Mouse (Mus musculus): Measurements from ENCODE around the gene Nup214.

The Nup214 gene

GRCm38 (mm10) chr2:31974141-31974808 is at the start of gene Nup214:
TSS of gene Nup214 (plus strand) at chr2:31974436.
- DNase-seq (ENCODE audit: low read depth, low spot score), result peak; percentile 98

- DNase-seq (ENCODE audit: low read depth, low spot score), result no peak
These were observed 49.4 kb upstream of the Nup214 start for GRCm38 (mm10) chr2:31924811-31925210.

- DNase-seq (ENCODE audit: low read depth, low spot score), result no peak
These were observed 48.3 kb upstream of the Nup214 start for GRCm38 (mm10) chr2:31925936-31926335.

GRCm38 (mm10) chr2:31929664-31930063 is 44.6 kb upstream of the Nup214 start:
- no peak for DNase-seq (ENCODE audit: low read depth, low spot score)

GRCm38 (mm10) chr2:31934551-31934950 is 39.7 kb upstream of the Nup214 start:
- DNase-seq (ENCODE audit: low read depth, low spot score), result no peak

DNA sequence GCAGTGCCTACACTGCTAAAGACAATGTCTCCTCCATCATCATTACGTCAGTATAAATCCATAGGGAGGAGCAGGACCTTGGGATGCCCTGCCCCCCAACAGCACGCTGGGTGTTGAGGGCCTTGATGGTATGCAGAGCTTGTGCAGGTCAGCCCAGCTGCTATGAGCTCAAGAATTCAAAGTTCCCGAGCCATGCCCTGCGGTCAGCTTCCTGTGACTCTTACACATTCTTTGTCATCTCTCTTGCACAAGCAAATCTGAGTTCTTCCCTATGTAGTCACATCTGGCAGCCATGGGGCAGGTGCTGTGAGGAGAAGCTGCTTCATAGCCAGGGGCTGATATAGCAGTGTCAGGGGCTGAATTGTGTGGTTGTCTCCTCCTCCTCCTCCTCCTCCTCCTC is 39.2 kb upstream of the Nup214 start:
- DNase-seq (ENCODE audit: low read depth, low spot score), result no peak

DNA sequence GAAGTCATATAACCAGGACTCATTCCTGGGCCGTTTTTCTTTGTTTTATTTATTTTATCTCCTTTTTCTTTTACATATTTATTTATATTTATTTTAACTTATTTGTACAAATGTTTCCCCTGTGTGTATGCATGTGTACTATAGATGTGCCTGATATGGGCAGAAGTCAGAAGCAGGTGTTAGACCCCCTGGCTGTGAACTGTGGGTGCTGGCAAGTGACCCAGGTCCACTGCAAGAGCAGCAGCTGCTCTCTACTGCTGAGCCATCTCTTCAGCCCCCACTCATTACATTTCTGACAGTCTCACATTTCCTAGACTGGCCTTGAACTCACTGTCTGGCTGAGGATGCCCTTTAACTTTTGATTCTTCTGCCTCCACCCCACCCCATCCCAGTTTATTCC is 35.9 kb upstream of the Nup214 start:
- DNase-seq (ENCODE audit: low read depth, low spot score), result no peak

DNA sequence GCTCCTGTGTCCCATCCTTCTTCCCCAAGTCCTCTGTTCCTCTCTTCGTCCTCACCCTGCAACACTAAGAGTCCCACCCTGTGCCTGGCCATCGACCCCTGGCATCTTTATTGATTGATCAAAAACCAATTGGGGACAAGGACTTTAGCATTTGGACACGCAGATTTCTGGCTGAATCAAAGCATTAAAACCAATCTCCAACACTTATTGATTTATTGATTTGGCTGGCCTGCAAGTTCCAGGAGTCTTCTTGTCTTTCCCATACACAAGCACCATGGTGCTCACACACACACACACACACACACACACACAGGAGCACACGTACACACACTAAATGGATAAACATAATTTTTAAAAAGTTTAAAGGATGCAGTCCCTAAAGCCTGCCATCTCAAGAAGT is 31.2 kb upstream of the Nup214 start:
- DNase-seq (ENCODE audit: low read depth, low spot score), result no peak

DNA sequence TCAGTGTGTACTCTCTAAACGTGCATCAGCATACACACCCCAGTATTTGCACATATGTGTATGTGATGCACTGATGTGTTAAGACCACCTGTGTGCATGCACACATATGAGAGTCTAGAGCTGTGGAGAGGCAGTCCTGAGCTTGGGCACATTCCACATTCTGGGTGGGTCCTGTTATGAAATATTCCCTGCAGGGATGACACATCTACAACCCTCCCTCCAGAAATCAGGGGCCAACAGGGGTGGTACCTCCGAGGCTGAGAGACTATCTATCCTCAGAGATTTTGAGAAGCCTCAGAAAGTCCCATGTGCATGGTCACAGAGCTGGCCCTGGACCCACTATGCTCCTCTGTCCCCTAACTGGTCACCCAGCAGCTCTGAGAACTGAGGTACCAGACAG is 28.7 kb upstream of the Nup214 start:
- no peak for DNase-seq (ENCODE audit: low read depth, low spot score)

DNA sequence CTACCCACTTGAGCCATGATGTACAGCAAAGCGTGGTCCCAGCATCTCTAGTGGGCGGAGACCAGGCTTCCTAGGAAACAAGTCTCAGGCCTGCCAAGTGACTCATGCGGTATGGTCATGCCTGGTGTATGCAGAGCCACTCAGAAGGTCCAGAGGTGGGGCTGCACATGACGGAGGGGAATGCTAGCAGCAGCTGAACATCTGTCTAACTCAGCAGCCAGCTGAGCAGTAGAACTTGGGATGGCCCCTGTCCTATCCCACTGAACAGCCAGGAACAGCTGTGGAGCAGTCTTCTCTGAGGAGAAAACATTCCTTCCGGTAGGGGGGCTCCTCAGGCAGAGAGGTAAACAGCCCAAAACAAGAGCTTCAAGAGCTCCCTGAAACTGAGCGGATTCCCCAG is 25.8 kb upstream of the Nup214 start:
- DNase-seq (ENCODE audit: low read depth, low spot score), result peak; percentile 81

DNA sequence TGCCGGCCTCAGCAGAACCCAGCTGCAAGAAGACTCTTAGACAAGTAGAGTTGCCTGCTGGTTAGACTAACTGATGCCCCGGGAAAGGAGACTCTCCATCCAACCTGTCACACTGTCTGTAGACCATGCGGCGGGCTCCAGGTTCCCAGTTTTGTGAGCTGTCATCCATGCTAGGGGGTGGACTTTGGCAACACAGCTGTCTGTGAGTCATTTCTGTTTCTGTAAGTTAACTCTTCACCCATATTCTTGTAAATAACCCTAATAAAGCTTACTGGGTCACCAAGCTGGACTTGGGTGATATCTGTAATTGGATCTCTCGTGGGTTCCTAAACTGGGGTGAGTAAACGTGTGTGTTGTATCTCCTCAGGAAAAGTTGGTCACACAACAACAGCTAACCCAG is 25.4 kb upstream of the Nup214 start:
- no peak for DNase-seq (ENCODE audit: low read depth, low spot score)

GRCm38 (mm10) chr2:31950058-31950871 is 24.0 kb upstream of the Nup214 start, which contains the start of gene Aif1l:
TSS of gene Aif1l (plus strand) at chr2:31950139.
- DNase-seq (ENCODE audit: low read depth, low spot score), result no peak

GRCm38 (mm10) chr2:31950966-31951365 is 23.3 kb upstream of the Nup214 start:
- DNase-seq (ENCODE audit: low read depth, low spot score), result no peak

GRCm38 (mm10) chr2:31952236-31952635 is 22.0 kb upstream of the Nup214 start:
- DNase-seq (ENCODE audit: low read depth, low spot score), result no peak

- DNase-seq (ENCODE audit: low read depth, low spot score), result no peak
These were observed 21.5 kb upstream of the Nup214 start for GRCm38 (mm10) chr2:31952725-31953124.

DNA sequence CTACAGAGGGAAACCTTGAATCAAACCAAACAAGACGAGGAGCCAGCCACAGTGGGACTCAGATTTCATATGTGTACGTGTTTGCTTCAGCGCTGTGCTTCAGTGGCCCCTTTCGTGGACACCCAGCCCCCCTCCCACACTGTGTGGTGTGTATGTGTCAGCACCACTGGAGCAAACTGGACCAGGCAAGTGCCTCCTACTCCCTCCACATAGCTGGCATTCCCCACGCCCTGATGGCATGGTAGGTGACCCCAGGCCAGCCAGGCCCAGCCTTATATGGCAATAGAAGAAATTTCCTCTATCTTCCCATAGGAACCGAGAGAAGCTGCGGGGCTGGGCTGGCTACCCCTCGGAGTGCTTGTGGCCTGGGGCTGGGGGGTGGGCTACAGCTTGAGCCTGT is 20.5 kb upstream of the Nup214 start:
- no peak for DNase-seq (ENCODE audit: low read depth, low spot score)

DNA sequence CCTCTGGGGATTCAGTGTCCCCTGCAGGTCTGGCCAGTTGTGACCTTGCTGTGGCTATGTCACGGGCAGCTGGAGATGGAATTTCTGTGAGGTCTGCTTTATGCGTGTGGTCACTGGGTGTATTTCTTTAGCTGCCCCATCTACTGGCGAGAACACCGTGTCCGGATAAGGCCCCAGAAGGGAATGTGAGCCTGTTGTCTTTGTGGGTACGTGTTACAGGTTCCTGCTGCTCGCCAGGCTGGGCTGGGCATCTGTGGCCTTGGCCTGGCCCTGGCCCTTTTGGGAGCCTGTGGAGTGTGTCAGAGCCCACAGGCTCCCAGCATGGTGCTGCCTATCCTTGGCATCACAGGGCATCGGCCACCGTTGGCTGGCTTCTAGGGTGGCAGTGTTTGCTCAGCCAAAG is 19.5 kb upstream of the Nup214 start:
- no peak for DNase-seq (ENCODE audit: low read depth, low spot score)

GRCm38 (mm10) chr2:31955686-31956085 is 18.6 kb upstream of the Nup214 start:
- no peak for DNase-seq (ENCODE audit: low read depth, low spot score)

DNA sequence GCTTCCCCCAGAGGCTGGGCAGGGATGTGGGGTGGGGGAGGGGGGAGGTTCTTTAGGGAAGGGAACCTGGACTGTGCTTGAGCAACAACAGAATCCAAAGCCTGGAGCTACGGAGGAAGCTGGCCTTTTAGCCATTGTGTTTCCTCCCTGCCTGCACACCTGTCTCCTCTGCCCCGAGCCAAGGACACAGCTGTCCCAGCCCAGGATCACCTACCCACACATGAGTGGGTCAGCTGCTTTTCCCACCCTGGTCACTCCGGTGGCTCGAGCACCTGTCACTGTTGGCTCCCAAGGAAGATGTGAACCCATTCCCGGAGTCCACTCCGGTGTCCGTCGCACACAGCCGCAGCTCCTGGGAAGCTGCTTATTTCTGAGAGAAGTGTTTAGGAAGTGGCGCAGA is 17.0 kb upstream of the Nup214 start:
- DNase-seq (ENCODE audit: low read depth, low spot score), result no peak

DNA sequence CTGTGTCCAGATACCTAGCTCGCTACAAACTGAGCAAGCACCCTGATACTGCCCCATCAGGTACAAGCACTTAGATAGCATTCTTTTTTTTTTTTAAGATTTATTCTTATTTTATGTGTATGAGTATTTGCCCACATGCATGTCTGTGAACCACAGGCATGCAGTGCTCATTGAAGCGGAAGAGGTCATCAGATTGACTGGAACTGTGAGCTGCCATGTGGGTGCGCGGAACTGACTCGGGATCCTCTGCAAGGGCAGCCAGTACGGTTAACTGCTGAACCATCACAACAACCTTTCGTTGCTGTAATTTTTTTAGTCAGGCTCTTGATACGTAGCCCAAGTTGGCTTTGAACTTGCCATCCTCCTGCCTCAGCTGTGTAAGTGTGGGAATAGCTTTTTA is 13.2 kb upstream of the Nup214 start:
- no peak for DNase-seq (ENCODE audit: low read depth, low spot score)

DNA sequence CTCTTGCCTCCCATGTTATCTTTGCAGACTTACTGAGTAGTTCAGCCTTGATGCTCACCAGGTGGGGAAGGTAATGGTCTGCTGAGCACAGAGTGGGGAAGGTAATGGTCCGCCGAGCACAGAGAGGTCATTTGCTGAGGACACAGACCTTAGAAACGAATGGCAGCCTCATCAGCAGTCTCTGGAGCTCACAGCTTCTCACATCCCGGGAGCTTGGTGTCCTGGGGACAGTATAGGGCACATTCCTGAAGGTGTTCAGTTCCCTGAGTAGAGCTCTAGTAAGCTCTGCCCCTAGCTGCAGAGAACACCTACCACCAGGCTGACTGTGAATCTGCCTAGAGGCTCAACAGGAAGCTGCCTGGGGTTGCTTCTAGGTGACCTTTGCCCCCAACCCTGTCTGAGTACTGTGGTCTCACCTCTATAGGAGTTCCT is 12.4 kb upstream of the Nup214 start:
- no peak for DNase-seq (ENCODE audit: low read depth, low spot score)

DNA sequence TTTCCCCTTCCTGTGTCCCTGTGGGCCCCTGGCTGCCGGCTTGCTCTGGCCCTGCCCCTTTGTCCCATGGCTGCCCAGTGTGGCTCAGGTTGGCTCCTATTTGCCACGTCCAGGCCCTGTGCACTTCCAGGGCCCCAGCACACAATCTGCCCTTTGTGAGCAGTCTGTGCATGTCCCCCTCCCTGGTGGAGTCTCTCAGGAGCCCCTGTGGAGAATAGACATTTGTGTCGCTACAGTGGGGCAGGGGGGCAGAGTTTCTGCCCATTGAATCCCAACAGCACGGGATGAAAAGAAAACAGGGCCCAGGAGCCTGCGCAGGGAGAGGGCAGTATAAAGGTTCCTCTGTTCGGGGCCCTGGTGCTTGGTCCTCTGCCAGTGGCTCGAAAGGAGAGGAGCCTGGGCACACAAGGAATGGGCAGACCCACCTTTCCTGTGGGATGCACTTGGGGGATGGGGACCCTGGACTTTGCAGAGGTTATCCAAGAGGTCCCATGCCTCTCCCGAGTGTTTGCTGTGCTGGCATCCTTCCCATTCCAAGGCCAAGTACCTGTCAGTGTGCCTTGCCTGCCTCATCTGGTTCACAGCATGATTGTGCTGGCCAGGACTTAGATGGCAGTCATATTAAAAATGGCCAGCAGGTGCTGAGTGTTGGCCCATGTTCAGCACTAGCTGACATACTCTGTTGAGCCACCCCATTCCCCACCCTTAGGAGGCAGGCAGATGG is 11.6 kb upstream of the Nup214 start:
- no peak for DNase-seq (ENCODE audit: low read depth, low spot score)
